Mouse (Mus musculus) retina, adult 2 months (tissue): ENCODE results near the gene Rfx5.
"Not testable (repeated sequence)": the region's sequence is repeated elsewhere in the genome, so short reads cannot be mapped to it uniquely, and the experiment has no call there.

Experiments
- DNase-seq: peaks from one replicate; pipeline ENCODE4 v3.0.0-alpha.2; 2012; ENCODE audit warnings: low read depth, low spot score

Rfx5 gene

GRCm38 (mm10) chr3:94935332-94935731 is 18.5 kb upstream of the Rfx5 start:
- DNase-seq, result not testable (repeated sequence)

GRCm38 (mm10) chr3:94936147-94936546 is 17.7 kb upstream of the Rfx5 start:
- not testable (repeated sequence) for DNase-seq

GRCm38 (mm10) chr3:94937194-94937593 is 16.7 kb upstream of the Rfx5 start:
- not testable (repeated sequence) for DNase-seq

GRCm38 (mm10) chr3:94940033-94940432 is 13.8 kb upstream of the Rfx5 start:
- DNase-seq, result not testable (repeated sequence)

GRCm38 (mm10) chr3:94942211-94942967 is 11.5 kb upstream of the Rfx5 start:
- not testable (repeated sequence) for DNase-seq

- DNase-seq, result not testable (repeated sequence)
Measured at GRCm38 (mm10) chr3:94943706-94944105, 10.2 kb upstream of the Rfx5 start.

GRCm38 (mm10) chr3:94948066-94948614 is 5.7 kb upstream of the Rfx5 start:
- no peak for DNase-seq

GRCm38 (mm10) chr3:94949645-94950044 is 4.2 kb upstream of the Rfx5 start:
- no peak for DNase-seq

- no peak for DNase-seq
Measured at GRCm38 (mm10) chr3:94952806-94953205, 1.1 kb upstream of the Rfx5 start.

GRCm38 (mm10) chr3:94953384-94953763 is 501 bp upstream of the Rfx5 start:
- no peak for DNase-seq

- DNase-seq, result no peak
Measured at GRCm38 (mm10) chr3:94958295-94958694, 4.4 kb downstream of the Rfx5 start.

- no peak for DNase-seq
Measured at GRCm38 (mm10) chr3:94959871-94960270, 6.0 kb downstream of the Rfx5 start.

GRCm38 (mm10) chr3:94960322-94960721 is 6.4 kb downstream of the Rfx5 start:
- DNase-seq, result no peak

GRCm38 (mm10) chr3:94964989-94965388 is 11.1 kb downstream of the Rfx5 start:
- DNase-seq, result no peak

GRCm38 (mm10) chr3:94965878-94966277 is 12.0 kb downstream of the Rfx5 start:
- no peak for DNase-seq

GRCm38 (mm10) chr3:94972552-94972951 is 18.7 kb downstream of the Rfx5 start:
- no peak for DNase-seq

- no peak for DNase-seq
Measured at GRCm38 (mm10) chr3:94973620-94974019, 19.7 kb downstream of the Rfx5 start.

- DNase-seq, result no peak
Measured at GRCm38 (mm10) chr3:94974026-94974527, 20.2 kb downstream of the Rfx5 start.

GRCm38 (mm10) chr3:94974528-94975422 is 20.9 kb downstream of the Rfx5 start, which contains the start of gene Pi4kb:
Pi4kb (plus strand) TSS chr3:94974731.
- DNase-seq, result peak; percentile 94

- no peak for DNase-seq
Measured at GRCm38 (mm10) chr3:94984312-94984711, 30.4 kb downstream of the Rfx5 start.

- DNase-seq, result no peak
Measured at GRCm38 (mm10) chr3:94985513-94985912, 31.6 kb downstream of the Rfx5 start.

- no peak for DNase-seq
Measured at GRCm38 (mm10) chr3:94987578-94987977, 33.7 kb downstream of the Rfx5 start.
